Mouse (Mus musculus) spleen, adult 2 months (tissue): ENCODE measurements around the gene Slc2a6.

ENCODE experiments used
- CTCF ChIP-seq: fragments of 200-500 bp; IDR thresholded peaks from 2 replicates; pipeline ENCODE4 v1.5.1; 2011; ENCODE audit warnings: mild to moderate bottlenecking, inconsistent platforms; ENCODE audit not compliant: insufficient read depth, insufficient read length, insufficient replicate concordance; ENCODE audit errors: extremely low read depth
- POLR2A ChIP-seq: fragments of 200-500 bp; IDR thresholded peaks from 2 replicates; pipeline ENCODE4 v1.6.1; 2011; ENCODE audit warnings: low read depth, low read length, inconsistent platforms

- no peak for TF ChIP-seq POLR2A
- TF ChIP-seq CTCF, result no peak
These were observed 33.9 kb downstream of the Slc2a6 start for GRCm38 (mm10) chr2:26993936-26994335.
